Mouse (Mus musculus) lung, postnatal 14 days (tissue): ENCODE measurements around the gene Tmub1.
"Not testable (repeated sequence)": the region's sequence is repeated elsewhere in the genome, so short reads cannot be mapped to it uniquely, and the experiment has no call there.

Experiments used
- DNase-seq: peaks from one replicate; pipeline ENCODE4 v3.0.0; 2021

Gene Tmub1

GRCm38 (mm10) chr5:24423129-24424003, 24.3 kb downstream of the Tmub1 start, which contains the start of the genes Cdk5 and Slc4a2:
TSS of gene Cdk5 (minus strand) at chr5:24423530.
TSS of gene Slc4a2 (plus strand) at chr5:24423837.
- DNase-seq: peak; percentile 98

- no peak for DNase-seq
Measured at GRCm38 (mm10) chr5:24420381-24420780, 27.3 kb downstream of the Tmub1 start.

DNA sequence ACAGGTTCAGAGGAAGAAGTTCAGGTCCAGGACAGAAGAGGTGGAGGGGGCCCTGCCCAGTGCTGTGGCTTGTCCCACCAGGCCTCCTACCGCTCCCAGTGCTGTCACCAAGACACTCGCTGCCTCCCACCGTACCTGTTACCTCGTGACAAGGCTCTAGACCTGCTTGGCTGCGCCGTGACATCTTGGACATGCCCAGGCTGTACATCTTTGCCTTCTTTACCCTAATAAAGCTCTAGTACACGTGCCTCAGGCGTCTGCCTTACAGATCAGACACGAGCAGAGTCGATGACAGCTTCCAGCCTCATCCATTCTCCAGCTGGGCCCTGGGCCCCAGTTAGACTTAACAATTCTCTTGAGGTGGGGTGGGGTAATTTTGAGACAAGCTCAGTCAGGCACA, 30.1 kb downstream of the Tmub1 start:
- no peak for DNase-seq

DNA sequence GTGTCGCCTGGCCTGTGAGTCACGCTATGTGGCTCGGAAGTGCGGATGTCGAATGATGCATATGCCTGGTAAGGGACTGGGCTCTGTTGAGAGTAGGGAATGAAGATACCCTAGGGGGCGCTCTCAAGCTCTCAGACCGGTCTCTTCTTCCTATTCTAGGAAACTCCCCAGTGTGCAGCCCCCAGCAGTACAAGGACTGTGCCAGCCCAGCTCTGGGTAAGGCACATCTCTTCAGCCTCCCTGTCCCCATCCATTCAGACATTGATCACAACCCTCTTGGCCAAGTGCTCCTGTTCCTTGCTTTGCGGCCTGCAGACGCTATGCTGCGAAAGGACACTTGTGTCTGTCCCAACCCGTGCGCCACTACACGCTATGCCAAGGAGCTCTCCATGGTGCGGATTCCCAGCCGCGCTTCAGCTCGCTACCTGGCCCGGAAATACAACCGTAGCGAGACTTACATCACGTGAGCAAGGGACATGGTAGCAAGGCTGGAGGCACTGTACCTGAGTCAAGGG, 31.4 kb downstream of the Tmub1 start:
- peak; percentile 80 for DNase-seq

DNA sequence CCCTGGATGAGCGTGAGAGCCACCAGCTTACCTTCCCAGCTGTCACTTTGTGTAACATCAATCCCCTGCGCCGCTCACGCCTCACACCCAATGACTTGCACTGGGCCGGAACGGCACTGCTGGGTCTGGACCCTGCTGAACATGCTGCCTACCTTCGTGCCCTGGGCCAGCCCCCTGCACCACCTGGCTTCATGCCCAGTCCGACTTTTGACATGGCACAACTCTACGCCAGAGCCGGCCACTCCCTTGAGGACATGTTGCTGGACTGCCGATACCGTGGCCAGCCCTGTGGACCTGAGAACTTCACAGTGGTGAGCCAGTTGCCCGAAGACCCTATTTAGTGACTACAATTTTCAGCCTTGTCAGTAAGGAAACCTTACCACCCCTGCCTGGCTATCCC, 33.7 kb downstream of the Tmub1 start:
- no peak for DNase-seq

- no peak for DNase-seq
Measured at GRCm38 (mm10) chr5:24413042-24413693, 34.5 kb downstream of the Tmub1 start, which contains the start of gene Asic3. TSS of gene Asic3 (plus strand) at chr5:24413392.

- DNase-seq: no peak
Measured at GRCm38 (mm10) chr5:24412063-24412462, 35.6 kb downstream of the Tmub1 start.

DNA sequence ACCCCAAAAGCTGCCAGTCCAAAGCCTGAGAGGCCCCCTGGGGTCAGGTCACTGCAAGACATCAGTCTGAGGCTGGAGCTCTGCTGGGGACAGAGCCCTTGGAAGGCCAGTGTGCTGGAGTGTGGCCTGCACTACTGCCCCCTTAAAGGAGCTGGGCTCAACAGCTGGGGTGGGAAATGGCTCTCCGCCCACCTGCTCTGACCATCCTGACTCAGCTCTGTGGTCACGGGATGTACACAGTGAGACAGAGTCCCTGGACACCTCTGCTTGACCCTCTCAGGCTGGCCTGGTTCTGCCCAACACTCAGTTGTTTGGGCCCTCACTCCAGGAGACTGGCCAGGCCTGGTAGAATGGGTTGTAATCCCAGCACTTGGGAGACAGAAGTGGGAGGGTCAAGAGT, 38.2 kb downstream of the Tmub1 start:
- no peak for DNase-seq

DNA sequence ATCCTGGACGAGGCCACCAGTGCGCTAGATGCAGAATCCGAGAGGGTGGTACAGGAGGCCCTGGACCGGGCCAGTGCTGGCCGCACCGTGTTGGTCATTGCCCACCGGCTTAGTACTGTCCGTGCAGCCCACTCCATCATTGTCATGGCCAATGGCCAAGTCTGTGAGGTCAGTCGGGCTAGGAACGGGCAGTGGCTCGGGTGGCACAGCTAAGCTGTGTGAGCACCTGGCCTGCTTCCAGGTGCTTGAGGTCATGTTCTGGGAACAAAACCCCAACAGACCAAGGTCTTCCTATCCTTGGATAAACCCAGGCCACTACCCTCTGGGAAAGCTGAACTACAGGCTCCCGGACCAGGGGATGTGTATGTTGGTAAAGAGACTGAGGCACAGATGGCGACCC, 39.0 kb downstream of the Tmub1 start:
- DNase-seq: no peak

DNA sequence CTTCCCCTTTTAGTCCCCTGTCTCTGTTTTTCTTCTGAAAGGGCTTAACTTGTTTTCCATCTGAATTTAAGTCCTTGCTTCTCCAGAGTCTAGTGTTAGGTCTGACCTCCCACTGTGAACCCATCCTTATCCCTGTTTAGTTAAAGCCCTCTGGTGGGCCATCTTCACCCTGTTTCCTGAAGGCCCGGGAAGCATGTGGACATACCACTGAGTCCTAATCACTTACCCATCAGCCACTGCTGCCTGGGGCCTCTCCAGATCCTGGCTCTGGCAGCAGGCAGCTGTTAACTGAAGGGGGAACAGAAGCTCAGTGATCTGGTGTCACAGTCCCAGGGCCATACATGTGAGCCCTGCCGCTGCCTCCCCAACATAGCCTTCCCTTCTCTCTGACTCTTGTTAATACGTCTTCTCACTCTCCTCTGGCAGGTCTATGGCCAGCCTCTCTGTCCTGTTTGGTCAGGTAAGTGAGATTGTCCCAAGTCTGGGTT, 42.2 kb downstream of the Tmub1 start:
- DNase-seq: no peak

GRCm38 (mm10) chr5:24404594-24405360, 42.9 kb downstream of the Tmub1 start:
- DNase-seq: no peak

DNA sequence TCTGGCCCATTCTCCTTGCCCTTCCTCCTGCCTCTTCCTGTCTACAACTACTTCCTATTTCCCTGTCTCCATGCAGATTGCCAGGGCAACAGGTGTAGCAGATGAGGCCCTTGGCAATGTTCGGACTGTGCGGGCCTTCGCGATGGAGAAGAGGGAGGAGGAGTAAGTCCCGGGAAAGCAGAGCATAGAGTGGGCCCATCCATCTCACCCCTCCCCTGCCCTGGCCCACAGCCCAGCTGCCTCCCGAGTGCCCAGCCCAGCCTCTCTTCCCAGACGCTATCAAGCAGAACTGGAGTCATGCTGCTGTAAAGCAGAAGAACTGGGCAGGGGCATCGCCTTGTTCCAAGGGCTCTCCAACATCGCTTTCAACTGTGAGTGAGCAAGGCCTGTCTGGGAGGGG, 45.7 kb downstream of the Tmub1 start:
- DNase-seq: no peak

- no peak for DNase-seq
Measured at GRCm38 (mm10) chr5:24400911-24401605, 46.6 kb downstream of the Tmub1 start.

DNA sequence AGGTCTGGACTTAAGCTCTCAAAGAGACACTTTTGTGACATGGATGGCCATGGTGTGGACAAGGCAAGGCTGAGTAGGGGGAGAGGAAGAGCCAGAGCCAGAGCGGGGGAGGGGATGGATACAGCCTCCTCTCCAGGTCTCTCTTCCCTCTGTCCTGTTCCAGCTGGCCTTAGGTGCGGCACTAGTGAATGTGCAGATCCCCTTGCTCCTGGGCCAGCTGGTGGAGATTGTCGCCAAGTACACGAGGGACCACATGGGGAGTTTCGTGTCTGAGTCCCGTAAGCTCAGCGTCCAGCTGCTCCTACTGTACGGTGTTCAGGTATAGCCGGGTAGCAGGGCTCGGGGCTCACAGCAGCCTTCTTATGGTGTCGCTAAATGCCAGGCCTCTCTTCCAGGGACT, 47.3 kb downstream of the Tmub1 start:
- no peak for DNase-seq

- no peak for DNase-seq
Measured at GRCm38 (mm10) chr5:24399686-24400085, 48.0 kb downstream of the Tmub1 start.

- not testable (repeated sequence) for DNase-seq
Measured at GRCm38 (mm10) chr5:24396254-24396653, 51.4 kb downstream of the Tmub1 start.
